Mouse (Mus musculus) cerebellum, adult 2 months (tissue): ENCODE data around the gene Irgm1. TPM values are rescaled to one million over a fixed set of nuclear protein-coding genes. Genes with fewer than 3 reads are reported as not detected.
"Not testable (repeated sequence)": the region's sequence is repeated elsewhere in the genome, so short reads cannot be mapped to it uniquely, and the experiment has no call there.

ENCODE experiments used
- DNase-seq, 2 experiments: peaks; one replicate each; pipeline ENCODE4 v3.0.0; 2021
- H3K27ac ChIP-seq: fragments of 200-500 bp; 2 replicates; pipeline ENCODE4 v1.5.1; 2012; ENCODE audit warnings: low read length, control low read depth, inconsistent platforms; ENCODE audit not compliant: insufficient read depth
- H3K27me3 ChIP-seq: fragments of 200-500 bp; 2 replicates; pipeline ENCODE4 v1.6.1; 2012; ENCODE audit warnings: inconsistent platforms, mild to moderate bottlenecking, low read length, moderate library complexity; ENCODE audit not compliant: control insufficient read depth, insufficient read depth
- H3K4me1 ChIP-seq: fragments of 200-500 bp; 2 replicates; pipeline ENCODE4 v1.6.1; 2011; ENCODE audit warnings: low read length; ENCODE audit not compliant: control insufficient read depth, insufficient read depth
- H3K4me3 ChIP-seq: fragments of 200-500 bp; replicated peaks from 2 replicates; pipeline ENCODE3; 2011; ENCODE audit warnings: mild to moderate bottlenecking, low read depth, low read length, control low read depth; ENCODE audit not compliant: insufficient read depth
- CTCF ChIP-seq: fragments of 200-500 bp; IDR thresholded peaks from 2 replicates; pipeline ENCODE4 v1.5.1; 2011; ENCODE audit warnings: low read depth, mild to moderate bottlenecking, control low read depth, low read length, moderate library complexity, borderline replicate concordance; ENCODE audit not compliant: insufficient read depth
- POLR2A ChIP-seq: fragments of 200-500 bp; IDR thresholded peaks from 2 replicates; pipeline ENCODE4 v1.6.1; 2011; ENCODE audit warnings: low read length, control low read depth, borderline replicate concordance; ENCODE audit not compliant: insufficient read depth
- WGBS: fragments of 180-500 bp; shearing (Covaris S2); methylation state at CpG from one replicate; pipeline ENCODE4 v1.1.7; 2018; 5-methylcytosine and 5-hydroxymethylcytosine counted together
- polyA plus RNA-seq: library from polyadenylated mRNA; depleted of rRNA; stranded (reverse); fragments of >200 nt; gene quantifications from 2 replicates; pipeline ENCODE4 v1.2.3, GENCODE M21; 2012

The Irgm1 gene
- polyA plus RNA-seq, 1 experiment = 7.1 TPM

DNA sequence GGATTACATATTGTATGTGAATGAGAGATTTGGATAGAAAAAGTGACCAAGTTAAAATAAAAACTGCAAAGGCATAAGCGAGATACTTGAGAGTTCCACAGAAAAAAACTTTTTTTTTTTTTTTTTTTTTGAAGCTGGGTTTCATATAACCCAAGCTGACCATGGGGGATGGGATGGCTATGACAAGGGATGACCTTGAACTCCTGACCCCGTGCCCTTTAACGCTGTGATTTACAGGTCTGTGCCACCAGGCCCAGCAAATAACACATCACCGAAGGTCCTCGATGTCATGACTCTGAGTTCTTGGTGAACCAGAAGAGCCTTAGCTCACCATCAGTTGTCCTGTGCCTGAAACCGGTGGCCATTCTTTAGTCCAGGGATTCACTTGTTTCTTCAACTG is 35.6 kb downstream of the Irgm1 start:
- no peaks in the 10 kb centered on the region for H3K4me1 ChIP-seq
- no peak overlapping the region for H3K4me3 ChIP-seq
- no peak overlapping the region for H3K27ac ChIP-seq
- no peak for DNase-seq
- H3K27me3 ChIP-seq = no peaks in the 10 kb centered on the region
- TF ChIP-seq CTCF (no peak), POLR2A (no peak)
- 79% methylated on average over 6 of the region's 6 CpGs for WGBS

DNA sequence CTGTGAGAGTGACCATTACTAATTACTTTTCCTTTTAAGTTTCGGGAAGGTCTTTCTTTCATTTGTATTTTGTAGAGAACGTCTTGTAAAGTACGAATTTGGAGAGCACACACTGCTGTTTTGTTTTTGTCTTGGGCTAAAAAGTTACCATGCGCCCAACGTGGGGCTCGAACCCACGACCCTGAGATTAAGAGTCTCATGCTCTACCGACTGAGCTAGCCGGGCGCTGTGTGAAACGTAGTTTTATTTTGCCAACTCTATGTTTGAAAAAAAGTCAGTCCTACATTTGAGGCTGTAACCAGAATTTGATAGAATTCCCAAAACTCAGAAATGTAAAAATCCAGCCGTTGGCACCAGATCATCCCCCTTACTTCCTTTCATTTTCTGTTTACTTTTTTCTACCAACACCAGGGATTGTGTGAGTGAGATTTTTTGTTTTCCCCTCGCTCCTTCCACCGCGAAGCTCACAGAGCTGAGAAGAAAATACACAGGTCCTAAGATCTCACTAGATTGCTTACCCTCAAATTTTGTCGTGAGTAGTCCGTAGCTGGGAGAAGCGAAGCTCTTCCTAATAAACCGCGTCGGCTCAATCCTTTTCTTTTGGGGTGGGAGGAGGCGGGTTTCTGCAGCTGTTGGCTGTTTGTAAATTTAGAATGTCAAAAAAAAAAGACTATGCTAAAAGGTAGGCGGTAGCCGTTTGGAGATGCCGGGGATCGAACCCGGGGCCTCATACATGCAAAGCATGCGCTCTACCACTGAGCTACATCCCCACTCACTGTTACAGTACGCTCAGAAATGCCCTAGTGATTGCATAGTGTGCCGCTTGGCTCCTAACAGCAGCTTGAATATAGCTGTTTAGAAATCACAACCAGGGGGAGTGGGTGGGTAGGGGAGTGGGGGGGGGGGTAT is 37.5 kb downstream of the Irgm1 start:
- WGBS = under 1% methylated on average over 30 of the region's 30 CpGs
- H3K4me1 ChIP-seq = no peaks in the 10 kb centered on the region
- peak; percentile 87 to 95 for DNase-seq

DNA sequence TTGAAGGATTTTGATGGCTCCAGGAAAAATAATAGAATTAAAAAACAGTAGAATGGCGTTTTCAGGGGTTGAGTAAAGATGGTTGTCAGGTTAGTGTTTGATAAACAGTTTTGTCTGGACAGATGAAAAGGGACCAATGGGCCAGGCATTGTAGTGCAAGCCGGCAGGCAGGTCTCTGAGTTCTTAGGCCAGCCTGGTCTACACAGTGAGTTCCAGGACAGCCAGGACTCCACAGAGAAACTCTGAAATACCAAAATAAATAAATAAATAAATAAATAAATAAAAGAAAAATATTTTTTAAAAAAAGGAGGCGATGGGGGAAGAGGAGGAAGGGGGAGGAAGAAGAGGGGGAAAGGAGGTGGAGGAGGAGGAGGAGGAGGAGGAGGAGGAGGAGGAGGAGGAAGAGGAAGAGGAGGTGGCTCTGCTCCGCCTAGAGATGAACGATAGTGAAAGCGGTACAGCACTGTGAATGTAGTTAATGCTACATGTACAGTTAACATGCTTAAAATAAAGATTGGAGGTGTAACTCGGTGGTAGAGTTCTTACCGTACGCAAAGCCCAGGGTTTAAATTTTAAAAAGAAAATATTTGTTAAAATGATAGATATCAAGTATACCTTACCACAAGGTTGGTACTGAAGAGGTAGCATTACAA is 38.3 kb downstream of the Irgm1 start:
- DNase-seq = no peak
- 44% methylated on average over 9 of the region's 9 CpGs for WGBS
- Histone ChIP-seq H3K4me1 (no peaks in the 10 kb centered on the region), H3K27ac (no peak overlapping the region), H3K27me3 (no peaks in the 10 kb centered on the region), H3K4me3 (peak overlapping the region; percentile 84)
- no peak for TF ChIP-seq CTCF
- no peak for TF ChIP-seq POLR2A

More for the DNA sequence above, 37.5 kb downstream of the Irgm1 start:
- Histone ChIP-seq H3K27ac (peak overlapping the region; percentile 14; the same call in 1 of the 2 replicates), H3K27me3 (no peaks in the 10 kb centered on the region), H3K4me3 (peak overlapping the region; percentile 84)
- no peak for TF ChIP-seq POLR2A
- TF ChIP-seq CTCF = no peak

DNA sequence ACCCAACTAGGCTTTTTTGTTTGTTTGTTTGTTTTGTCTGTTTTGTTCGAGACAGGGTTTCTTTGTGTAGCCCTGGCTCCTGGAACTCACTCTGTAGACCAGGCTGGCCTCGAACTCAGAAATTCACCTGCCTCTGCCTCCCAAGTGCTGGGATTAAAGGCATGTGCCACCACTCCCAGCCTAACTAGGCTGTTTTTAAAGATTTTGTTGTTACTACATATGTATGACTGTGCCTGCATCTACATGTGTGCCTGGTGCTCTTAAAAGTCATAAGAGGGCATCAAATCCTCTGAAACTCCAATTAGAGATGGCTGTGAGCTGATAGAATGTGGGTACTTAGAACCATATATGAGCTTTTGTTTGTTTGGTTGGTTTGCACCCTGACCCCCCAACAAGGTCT is 40.2 kb downstream of the Irgm1 start:
- WGBS = 76% methylated on average over 2 of the region's 2 CpGs
- TF ChIP-seq POLR2A (no peak), CTCF (no peak)
- no peaks in the 10 kb centered on the region for H3K4me1 ChIP-seq

DNA sequence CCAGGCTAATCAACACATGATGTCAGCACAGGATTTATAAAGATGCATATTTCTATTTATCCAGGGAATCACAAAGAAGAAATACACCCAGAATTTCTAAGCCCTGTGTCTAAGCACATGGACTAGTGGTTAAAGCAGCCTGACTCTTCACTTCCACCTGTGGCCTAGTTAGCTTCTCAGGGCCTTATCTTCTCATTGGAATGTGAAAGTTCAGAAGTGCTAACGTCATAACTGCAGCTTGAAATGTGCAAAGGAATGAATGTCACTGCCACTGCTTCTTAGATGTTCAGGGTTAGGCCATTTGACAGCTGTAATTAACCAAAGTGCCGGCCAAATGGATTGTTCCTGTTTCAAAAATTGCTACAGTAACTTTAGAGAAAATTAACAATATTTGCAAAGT is 41.2 kb downstream of the Irgm1 start:
- TF ChIP-seq POLR2A = no peak
- TF ChIP-seq CTCF = no peak
- Histone ChIP-seq H3K27me3 (no peaks in the 10 kb centered on the region), H3K4me1 (no peaks in the 10 kb centered on the region), H3K27ac (no peak overlapping the region), H3K4me3 (no peak overlapping the region)
- 92% methylated on average over 2 of the region's 2 CpGs for WGBS
- no peak for DNase-seq

More for the DNA sequence above, 40.2 kb downstream of the Irgm1 start:
- H3K27me3 ChIP-seq = no peaks in the 10 kb centered on the region
- H3K4me3 ChIP-seq = no peak overlapping the region
- no peak overlapping the region for H3K27ac ChIP-seq
- DNase-seq = no peak

DNA sequence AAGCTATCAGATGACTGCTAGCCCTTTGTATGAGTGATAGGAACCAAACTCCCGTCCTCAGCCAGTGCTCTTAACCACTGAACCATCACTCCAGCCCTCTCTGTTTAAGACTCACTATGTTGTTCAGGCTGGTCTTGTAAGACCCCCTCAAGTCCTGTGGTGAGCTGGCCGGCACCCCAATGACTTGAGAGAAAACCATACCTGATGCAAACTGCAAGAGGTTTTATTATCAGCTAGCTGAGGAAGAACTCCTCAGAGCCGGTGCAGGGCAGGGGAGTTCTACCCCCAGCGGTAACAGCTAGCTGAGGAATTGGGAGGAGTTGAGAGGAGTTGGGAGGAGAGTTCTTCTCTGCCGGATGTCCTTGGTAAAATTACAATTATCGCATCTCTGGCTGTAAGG is 43.6 kb downstream of the Irgm1 start:
- H3K27ac ChIP-seq = peak overlapping the region; percentile 59; the same call in 1 of the 2 replicates
- no peaks in the 10 kb centered on the region for H3K4me1 ChIP-seq
- WGBS = 73% methylated on average over 6 of the region's 6 CpGs
- DNase-seq = no peak
- TF ChIP-seq POLR2A (no peak), CTCF (no peak)
- no peaks in the 10 kb centered on the region for H3K27me3 ChIP-seq
- H3K4me3 ChIP-seq = no peak overlapping the region

DNA sequence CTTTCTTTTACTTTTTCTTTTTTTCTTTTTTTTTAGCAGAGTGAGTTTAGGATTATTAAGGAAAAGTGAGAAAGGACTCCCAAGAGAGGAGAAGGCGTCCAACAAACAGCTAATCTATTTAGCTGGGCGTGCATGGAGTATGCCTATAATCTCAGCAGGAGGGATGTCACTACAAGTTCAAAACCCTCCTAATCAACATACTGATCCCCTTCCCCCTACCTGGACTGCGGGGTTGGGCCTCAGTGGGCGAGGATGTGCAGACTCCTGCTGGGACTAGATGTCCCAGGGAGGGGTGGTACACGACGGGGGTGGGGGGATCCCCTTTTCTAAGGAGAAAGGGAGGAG is 44.8 kb downstream of the Irgm1 start:
- Histone ChIP-seq H3K4me3 (peak overlapping the region; percentile 9), H3K27me3 (no peaks in the 10 kb centered on the region), H3K4me1 (no peaks in the 10 kb centered on the region), H3K27ac (no peak overlapping the region)
- TF ChIP-seq CTCF (no peak), POLR2A (no peak)
- WGBS = 0% methylated on average over 6 of the region's 6 CpGs
- no peak for DNase-seq

DNA sequence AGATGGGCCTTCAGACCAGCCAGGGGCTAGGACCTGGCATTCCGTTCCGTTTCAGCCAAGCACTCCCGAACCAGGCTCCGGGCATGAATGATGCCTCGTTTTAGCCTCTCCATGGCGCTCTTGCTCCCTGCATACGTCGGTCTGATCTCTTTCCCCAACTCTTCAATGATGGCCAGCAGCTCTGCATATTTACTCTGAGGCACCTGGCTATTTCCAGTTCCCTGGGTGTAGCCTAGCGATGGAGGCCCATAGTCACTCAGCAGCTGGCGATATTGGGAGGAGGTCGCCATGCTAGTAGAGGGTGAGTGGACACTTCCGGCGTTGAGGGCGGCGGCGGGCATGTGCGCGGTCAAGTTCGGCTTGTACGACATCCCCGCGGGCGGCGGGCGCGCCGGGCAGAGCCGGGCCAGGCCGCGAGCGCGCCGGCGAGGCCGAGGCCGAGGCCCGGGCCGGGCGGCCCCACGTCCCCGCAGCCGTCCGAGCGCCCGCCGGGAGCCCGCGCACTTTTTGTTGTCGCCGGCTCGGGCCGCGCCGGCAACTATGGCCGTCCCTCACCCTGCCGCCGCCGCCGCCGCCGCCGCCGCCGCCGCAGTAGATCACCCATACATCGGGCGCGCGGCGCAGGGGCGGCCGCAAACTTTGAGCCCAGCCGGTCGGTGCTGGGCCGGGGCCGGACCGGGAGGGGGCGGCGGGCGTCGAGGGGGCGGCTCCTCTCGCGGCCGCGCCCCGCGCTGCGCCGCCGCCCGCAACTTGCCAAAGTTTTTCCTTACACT is 45.3 kb downstream of the Irgm1 start, which contains the start of the genes Trim7 and Gm12184:
TSS of gene Trim7 (plus strand) at position 162 of the 773 bp plus-strand sequence.
TSS of gene Gm12184 (minus strand) at position 677 of the 773 bp plus-strand sequence.
- H3K4me1 ChIP-seq, H3K27me3 ChIP-seq, H3K27ac ChIP-seq: not testable (repeated sequence)
- under 1% methylated on average over 54 of the region's 92 CpGs for WGBS
- peak; percentile 46 to 54 for DNase-seq
- H3K4me3 ChIP-seq = peak within 1 kb of the TSS; percentile 56
